Comparison of ENCODE assay signal across 8 mouse cellular contexts in the genomic region with DNA sequence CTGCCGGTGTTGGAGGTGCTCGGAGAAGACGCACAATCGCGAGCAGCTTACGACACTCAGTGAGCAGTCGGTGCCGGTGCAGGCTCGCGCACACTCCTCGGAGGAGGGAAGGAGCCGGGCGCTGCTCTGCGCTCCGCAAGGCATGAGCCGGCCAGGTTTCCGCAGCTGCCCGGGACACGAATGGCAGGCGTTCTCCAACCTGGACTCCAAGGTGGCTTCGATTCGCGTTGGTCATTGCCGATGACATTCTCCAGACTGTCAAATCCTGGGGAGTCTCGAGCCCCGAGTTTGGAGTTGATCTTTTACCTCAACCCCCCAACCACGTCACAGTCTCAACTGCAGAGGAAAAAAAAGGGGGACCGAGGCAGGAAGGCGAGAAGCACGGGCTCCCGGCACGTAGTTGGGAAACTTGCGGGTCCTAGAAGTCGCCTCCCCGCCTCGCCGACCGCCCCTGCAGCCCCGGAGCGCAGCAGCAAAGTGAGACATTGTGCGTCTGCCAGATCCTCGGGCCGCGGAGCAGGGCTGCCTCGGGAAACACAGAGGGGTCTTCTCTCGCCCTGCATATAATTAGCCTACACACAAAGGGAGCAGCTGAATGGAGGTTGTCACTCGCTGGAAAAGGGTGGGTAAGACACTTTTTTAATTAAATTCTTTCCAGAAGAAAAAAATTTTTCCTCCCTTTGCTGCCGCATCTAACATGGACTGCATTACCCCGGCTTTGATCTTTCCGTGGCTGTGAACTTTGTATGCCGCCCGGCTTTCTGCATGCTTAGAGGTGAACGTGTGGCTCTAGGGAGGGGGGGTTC. TPM values are rescaled to one million over a fixed set of nuclear protein-coding genes. Genes with fewer than 3 reads are reported as not detected.
DNase-seq lines count a peak whose midpoint lies in the region; ATAC-seq and TF ChIP-seq lines count a peak whose summit lies in the region.

A gene (plus strand): TSS at position 89 of the 806 bp plus-strand sequence.

- no peaks in the 10 kb centered on the region for H3K9me3 ChIP-seq in forebrain, embryonic 10.5 days
- no peaks in the 10 kb centered on the region for H3K9me3 ChIP-seq in hindbrain, embryonic 16.5 days (ENCODE audit: control insufficient read depth, low read length)
- H3K9me3 ChIP-seq in midbrain, embryonic 16.5 days (replicated peaks; ENCODE audit: control insufficient read depth, low read length, poor library complexity, severe bottlenecking), result no peaks in the 10 kb centered on the region

- peak within 1 kb of the TSS; percentile 63 for H3K4me3 ChIP-seq in forebrain, embryonic 10.5 days
- peak within 1 kb of the TSS; percentile 55 for H3K4me3 ChIP-seq in hindbrain, embryonic 16.5 days (ENCODE audit: low read length)
- H3K4me3 ChIP-seq in midbrain, embryonic 16.5 days (ENCODE audit: low read depth, low read length), result peak within 1 kb of the TSS; percentile 71

- H3K36me3 ChIP-seq in forebrain, embryonic 10.5 days (replicated peaks), result no peaks in the 10 kb centered on the region
- H3K36me3 ChIP-seq in hindbrain, embryonic 16.5 days (ENCODE audit: control insufficient read depth, insufficient read depth, low read length), result no peaks in the 10 kb centered on the region
- H3K36me3 ChIP-seq in midbrain, embryonic 16.5 days (ENCODE audit: control insufficient read depth, insufficient read depth, low read length), result no peaks in the 10 kb centered on the region

- TF ChIP-seq CTCF in brain, embryonic 14.5 days (IDR thresholded peaks at IDR 0.05; ENCODE audit: borderline replicate concordance, extremely low read depth, insufficient read depth, insufficient read length), result peak; percentile 45; the same call in 1 of the 2 replicates

- peaks cover 18% of the 10 kb centered on the region for H3K4me1 ChIP-seq in forebrain, embryonic 10.5 days
- H3K4me1 ChIP-seq in hindbrain, embryonic 16.5 days (ENCODE audit: control insufficient read depth, insufficient read depth, low read depth, low read length), result peaks cover 5% of the 10 kb centered on the region
- peaks cover 16% of the 10 kb centered on the region for H3K4me1 ChIP-seq in midbrain, embryonic 16.5 days (ENCODE audit: control insufficient read depth, insufficient read depth, low read length)

- TF ChIP-seq POLR2A in brain, embryonic 14.5 days (IDR thresholded peaks at IDR 0.05; ENCODE audit: borderline replicate concordance, extremely low read depth, insufficient read depth, insufficient read length, poor library complexity, severe bottlenecking), result 0 out of 2 replicates have a peak, but pooled peaks have one; percentile 26

- peak within 1 kb of the TSS; percentile 96 for H3K4me2 ChIP-seq in hindbrain, embryonic 16.5 days (ENCODE audit: low read length)
- peak within 1 kb of the TSS; percentile 89 for H3K4me2 ChIP-seq in midbrain, embryonic 16.5 days (ENCODE audit: low read length)

- peak within 1 kb of the TSS; percentile 86 for H3K27ac ChIP-seq in forebrain, embryonic 10.5 days
- peak within 1 kb of the TSS; percentile 88 for H3K27ac ChIP-seq in hindbrain, embryonic 16.5 days (ENCODE audit: low read depth, low read length)
- peak within 1 kb of the TSS; percentile 91 for H3K27ac ChIP-seq in midbrain, embryonic 16.5 days (ENCODE audit: low read length)

- H3K27me3 ChIP-seq in forebrain, embryonic 10.5 days (ENCODE audit: poor library complexity, severe bottlenecking), result peaks cover 80% of the 10 kb centered on the region
- H3K27me3 ChIP-seq in hindbrain, embryonic 16.5 days (replicated peaks; ENCODE audit: control insufficient read depth, insufficient read depth, low read length), result no peaks in the 10 kb centered on the region
- H3K27me3 ChIP-seq in midbrain, embryonic 16.5 days (ENCODE audit: control insufficient read depth, insufficient read depth, low read depth, low read length), result no peaks in the 10 kb centered on the region

- H3K9ac ChIP-seq in hindbrain, embryonic 16.5 days (ENCODE audit: low read depth, low read length), result peak within 1 kb of the TSS; percentile 85
- peak within 1 kb of the TSS; percentile 87 for H3K9ac ChIP-seq in midbrain, embryonic 16.5 days (ENCODE audit: low read depth, low read length)

- DNase-seq in WW6 (ENCODE audit: low read depth, low spot score), result peak; percentile 16
- DNase-seq in brain, embryonic 14.5 days (ENCODE audit: low read depth), result peak; percentile 96
- peak; percentile 72 for DNase-seq in forebrain, embryonic 10.5 days (ENCODE audit: extremely low spot score, low spot score)
- DNase-seq in left cerebral cortex, adult 8-10 months (ENCODE audit: low spot score in 2 of 2), result peak; percentile 70 to 77
- peak; percentile 21 for DNase-seq in yolk sac, embryonic 10.5 days (ENCODE audit: low spot score)

- WGBS in forebrain, embryonic 10.5 days, result under 1% methylated on average over 53 of the region's 53 CpGs
- under 1% methylated on average over 53 of the region's 53 CpGs for WGBS in hindbrain, embryonic 16.5 days
- under 1% methylated on average over 53 of the region's 53 CpGs for WGBS in midbrain, embryonic 16.5 days

- peak; percentile 90 for ATAC-seq in hindbrain, embryonic 16.5 days
- ATAC-seq in midbrain, embryonic 16.5 days, result peak; percentile 93
- no peak for ATAC-seq in monocyte, adult 5-6 weeks (replicated peaks; ENCODE audit: insufficient number of reproducible peaks, low FRiP score, low TSS enrichment, poor library complexity, severe bottlenecking)

RNA-seq across cellular contexts. Expression of the gene that starts here (rescaled TPM):
- polyA plus RNA-seq in brain, embryonic 14.5 days (2012; rRNA removed), result 38.5 and 42.4 TPM in 2 replicates
- 6.2 and 6.5 TPM in 2 replicates for polyA plus RNA-seq in forebrain, embryonic 10.5 days (2016; fragmentation: Nextera tagmentation; extraction: Ambion mirVana)
- 63.6 and 63.7 TPM in 2 replicates for polyA plus RNA-seq in hindbrain, embryonic 16.5 days (2015; fragmentation: Nextera tagmentation; extraction: Ambion mirVana)
- 10 to 100 TPM; 38.6 to 50.3 (median 43.4) TPM for total RNA-seq in left cerebral cortex, adult 8-10 months (2022)
- polyA plus RNA-seq in midbrain, embryonic 16.5 days (2015; fragmentation: Nextera tagmentation; extraction: Ambion mirVana), result 53.1 and 60.7 TPM in 2 replicates
- total RNA-seq in monocyte, adult 5-6 weeks (2017), result not detected in 3 replicates

Comparison
In these comparisons a context has a peak if more than half of its experiments do, and no peak if none do; other contexts are left out.
1. RNA of the gene that starts here (total RNA-seq): 38.6 to 50.3 TPM in left cerebral cortex, adult 8-10 months; not detected in monocyte, adult 5-6 weeks; every median in the first group is over 10 times any median in the second.
2. DNase-seq: peak in every context shown above with its lines; median percentile 96 in brain, embryonic 14.5 days; 74 in left cerebral cortex, adult 8-10 months; 72 in forebrain, embryonic 10.5 days; 21 in yolk sac, embryonic 10.5 days; 16 in WW6.
3. Peak in every context shown above with its lines, with median percentiles within 50 percentile points of each other: H3K27ac ChIP-seq and H3K4me3 ChIP-seq.